Mouse (Mus musculus) thymus, postnatal 10 days (tissue): ENCODE results near the gene Syce2.

Source experiments
- DNase-seq, 2 experiments: peaks; one replicate each; pipeline ENCODE4 v3.0.0; 2021; ENCODE audit warnings: low spot score in 2 of 2

The Syce2 gene

DNA sequence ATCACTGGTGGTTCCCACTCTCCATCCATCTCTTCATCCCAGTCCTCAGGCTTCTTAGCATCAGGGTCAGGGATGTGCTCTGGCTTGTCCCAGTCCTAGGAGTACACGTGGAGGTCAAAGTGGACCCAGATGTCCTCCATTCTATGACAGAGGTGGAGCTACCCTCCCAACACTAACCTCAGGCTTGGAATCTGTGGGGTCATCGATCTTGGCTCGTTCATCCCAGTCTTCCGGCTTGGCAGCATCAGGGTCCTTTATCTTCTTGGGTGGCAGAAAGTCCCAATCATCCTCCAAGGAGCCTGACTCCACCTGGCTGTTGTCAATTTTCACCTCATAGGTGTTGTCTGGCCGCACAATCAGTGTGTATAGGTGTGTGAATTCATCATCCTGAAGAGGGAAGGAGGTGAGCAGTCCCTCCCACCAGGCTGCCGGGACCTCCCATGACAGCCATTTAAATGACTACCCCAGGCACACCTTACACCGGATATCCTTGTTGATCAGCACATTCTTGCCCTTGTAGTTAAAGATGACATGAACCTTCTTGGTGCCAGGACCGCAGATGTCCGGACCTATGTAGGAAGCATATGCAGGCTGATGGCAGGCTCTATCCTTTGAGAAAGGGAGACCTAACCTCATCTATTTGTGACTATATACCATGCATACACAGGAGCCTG lies 27.4 kb upstream of the Syce2 start:
- no peak for DNase-seq

DNA sequence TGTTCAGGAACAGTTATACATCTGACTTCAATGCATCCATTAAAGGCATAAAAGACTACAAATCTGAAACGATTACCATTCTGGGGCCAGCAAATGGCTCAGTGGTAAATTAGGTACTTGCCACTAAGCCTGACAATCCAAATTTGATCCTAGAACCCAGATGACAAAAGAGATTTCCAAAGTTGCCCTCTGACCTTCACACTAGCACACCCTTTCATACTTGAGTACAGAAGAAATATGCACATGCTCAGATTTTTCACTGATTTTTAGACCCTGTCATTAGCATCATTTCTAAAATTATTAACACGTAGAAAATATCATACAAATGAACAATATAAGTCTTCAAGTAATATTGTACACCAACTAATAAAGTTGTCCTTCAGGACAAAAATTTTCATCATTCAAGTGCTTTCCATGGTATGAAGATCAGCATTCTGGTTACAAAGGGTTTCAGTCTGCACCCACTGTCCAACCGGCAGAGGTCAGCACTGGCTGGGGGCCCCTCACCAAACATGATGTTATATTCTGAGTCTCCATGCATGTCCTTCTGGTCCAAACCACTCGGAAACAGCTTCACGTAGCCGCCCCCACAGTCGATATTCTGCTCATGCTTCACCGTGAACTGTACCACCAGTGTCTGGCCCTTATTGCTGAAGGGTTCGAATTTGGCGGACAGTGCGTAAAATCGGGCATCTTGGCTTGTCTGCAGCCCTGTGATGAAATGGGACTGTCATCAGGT lies 26.4 kb upstream of the Syce2 start:
- no peak for DNase-seq

DNA sequence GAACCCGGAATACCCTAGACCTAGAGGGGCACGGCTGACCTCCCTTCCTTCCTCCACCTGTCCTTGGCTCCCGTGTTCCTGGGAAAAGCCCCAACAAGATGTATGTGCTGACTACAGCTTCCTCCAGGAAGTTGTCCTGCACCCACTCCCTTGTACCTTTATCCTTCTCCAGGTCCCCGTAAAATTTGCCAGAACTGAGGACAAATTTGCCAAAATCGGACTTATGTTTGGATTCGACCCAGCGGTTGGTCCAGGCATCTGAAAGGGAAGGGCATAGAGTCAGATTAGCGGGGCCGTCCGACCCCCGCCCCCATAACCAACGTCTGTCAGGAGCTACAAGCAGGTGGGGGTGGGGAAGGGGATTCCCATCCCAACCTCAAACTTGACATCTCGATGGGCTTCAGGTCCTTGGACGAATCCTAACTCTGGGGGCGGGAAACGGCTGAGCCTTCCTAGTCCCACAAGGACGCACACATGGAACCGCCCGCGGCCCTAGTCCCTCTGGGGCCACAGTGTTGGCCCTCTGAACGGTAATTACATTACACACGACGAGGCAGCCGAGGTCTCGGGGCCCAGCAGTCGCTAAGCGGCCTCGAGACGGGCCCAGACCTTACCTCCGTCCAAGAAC lies 25.7 kb upstream of the Syce2 start:
- no peak for DNase-seq

DNA sequence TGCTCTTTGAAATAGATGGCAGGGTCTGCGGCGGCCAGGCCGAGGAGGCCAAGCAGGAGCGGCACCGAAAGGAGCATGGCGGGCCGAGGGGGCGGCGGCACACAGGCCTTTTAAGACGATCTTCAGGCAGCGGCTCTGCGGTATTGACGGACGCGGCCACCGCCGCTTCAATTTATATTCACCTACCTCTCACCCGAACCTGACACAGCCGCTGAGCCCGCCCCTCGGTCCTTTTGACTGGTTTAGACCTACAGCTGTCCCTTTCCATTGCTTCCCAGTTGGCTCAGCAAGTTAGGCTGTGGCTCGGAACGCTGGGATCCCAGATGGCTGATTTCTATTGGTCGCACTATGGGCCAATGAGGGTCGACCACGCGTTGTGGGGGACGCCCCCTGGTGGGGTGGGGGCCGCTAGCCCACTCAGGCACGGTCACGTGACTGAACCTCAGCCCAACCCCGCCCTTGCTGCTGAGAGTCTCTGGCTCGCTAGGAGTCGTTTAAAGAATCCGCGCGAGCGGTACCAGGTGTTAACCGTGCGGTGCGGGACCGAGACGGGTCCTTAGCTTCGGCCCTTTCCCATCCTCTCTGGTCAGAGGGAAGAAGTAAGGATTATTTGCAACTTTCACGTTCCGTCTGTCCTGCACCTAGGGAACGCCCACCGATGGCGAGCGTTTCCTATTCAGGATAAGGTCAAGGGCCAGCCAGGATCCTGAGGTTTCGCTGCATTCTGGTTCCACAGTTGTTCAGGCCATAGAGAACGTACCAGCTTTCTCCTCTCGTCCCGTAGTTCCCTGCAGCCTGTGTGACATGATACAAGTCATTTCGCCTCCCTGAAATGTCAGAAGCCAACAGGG lies 25.0 kb upstream of the Syce2 start, which contains the start of gene Calr:
Calr (minus strand) TSS at position 213 of the 851 bp plus-strand sequence.
- DNase-seq, result peak; percentile 100

DNA sequence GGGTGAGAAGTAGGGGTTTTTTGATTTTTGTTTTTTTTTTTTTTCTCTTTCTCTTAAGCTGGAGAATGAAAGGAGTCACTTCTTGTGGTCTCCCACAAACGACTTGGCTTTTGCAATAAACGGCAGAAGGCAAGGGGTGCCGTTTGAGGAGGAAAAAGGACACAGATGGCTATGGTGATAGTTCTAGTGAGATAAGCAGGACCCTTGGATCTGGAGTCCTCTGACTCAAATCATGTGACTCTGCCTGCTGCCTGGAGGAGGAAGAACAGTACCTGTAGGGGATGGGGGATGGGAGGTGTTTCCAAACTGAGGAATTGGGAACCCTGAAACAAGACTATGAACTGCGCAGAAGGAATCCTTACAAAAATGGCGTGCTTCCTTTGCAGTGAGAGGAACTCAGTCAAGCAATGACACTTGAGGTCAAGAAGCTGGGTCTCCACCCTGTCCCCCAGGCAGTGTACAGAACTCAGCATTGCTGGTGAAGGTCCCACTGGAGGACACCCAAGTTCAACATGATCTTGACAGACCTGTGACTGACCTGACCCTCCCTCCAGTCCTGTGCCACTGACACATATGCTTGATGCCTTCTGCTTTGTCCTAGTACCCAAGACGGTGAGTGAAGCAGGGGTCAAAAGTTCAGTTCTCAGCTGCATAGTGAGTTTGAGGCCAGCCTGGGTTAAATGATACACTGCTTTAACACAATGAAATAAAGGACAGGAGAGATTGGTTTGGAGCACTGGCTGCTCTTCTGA lies 24.1 kb upstream of the Syce2 start:
- DNase-seq, result peak; percentile 22 to 24

DNA sequence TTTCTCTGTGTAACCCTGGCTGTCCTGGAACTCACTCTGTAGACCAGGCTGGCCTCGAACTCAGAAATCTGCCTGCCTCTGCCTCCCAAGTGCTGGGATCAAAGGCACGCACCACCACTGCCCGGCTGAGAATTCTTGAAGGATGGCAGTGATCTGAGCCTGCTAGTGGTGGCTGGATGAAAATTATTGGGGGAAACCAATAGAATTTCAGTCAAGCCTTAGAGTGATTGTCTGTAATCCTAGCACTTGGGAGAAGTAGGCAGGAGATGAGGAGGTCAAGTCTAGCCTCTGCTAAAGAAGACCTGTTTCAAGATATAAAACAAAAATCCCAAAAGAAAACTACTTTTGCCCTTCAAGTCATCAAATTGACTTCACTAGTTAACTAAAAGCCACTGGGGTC lies 15.5 kb upstream of the Syce2 start:
- no peak for DNase-seq

DNA sequence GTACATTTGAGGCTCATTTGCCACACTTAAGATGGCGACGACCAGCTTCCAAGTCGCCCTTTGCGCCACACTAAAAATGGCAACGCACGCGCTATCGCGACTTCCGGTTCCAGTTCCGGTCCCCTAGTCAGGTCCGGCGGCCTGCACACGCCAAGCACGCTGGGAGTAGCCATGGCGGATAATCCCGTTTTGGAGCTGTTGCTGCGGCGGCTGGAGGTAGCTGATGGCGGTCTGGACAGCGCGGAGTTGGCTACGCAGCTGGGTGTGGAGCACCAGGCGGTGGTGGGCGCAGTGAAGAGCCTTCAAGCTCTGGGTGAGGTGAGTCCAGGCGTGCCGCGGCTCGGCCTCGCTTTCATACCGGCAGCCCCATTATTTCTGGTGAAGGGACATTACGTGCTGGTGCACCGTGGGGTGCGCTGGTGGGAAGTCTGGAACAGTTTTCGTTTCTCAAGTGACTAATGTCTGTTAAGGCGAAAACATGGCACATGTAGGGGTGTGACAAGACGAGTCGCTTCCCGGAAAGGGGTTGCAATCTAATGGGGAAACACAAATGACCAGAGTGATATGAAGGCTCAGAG lies 15.0 kb upstream of the Syce2 start, which contains the start of gene Farsa:
Farsa (plus strand) TSS at position 126 of the 578 bp plus-strand sequence.
- peak; percentile 81 to 88 for DNase-seq

DNA sequence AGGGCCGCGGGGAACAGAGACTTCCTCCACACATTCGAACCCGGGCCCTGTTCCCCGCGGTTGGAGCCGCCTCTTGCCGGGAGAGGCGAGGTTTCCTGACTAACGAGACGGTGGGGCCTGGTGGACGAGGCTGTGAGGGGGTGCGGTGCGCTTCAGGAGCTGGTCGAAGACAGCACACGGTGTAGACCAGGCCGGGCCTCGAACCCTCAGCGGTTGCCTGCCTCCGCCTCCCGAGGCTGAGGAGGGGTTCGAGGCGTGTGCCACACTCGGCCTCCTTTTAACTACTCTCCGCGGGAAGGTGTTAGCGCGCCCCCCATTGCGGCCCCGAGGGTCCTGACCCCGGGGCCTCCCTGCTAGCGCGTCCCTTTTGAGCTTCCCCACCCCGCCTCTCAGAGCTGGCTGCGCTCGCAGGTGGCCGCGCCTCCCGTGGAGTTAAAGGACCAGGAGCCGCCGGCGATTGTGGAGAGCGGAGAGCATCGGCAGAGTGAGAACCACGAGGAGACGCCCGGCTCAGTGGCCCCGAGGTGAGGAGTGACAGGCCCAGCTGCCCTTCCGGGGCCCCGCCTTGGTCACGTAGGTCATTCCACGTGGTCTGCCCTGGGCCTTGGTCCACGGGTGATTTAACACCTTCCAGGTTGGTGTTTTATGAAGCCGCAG lies 526 bp downstream of the Syce2 start:
- peak in 1 of 2 experiments; percentile 26 for DNase-seq

DNA sequence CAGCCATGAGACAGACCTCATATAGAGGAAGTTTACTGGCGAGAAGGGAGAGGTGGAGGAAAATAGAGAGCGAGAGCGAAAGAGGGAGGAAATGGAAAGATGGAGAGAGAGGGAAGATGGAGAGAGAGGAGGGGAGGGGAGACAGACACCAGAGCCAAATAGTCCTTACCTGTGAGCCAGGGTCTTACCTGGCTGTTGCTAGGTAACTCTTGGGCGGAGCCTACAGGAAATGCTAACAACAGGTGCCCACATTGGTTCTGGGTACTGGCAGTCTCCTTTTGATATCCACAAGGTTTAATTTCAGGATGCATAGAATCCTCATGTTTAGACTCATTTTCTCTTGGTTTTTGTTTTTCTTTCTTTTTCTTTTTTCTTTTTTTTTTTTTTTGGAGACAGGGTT lies 1.1 kb downstream of the Syce2 start:
- no peak for DNase-seq

DNA sequence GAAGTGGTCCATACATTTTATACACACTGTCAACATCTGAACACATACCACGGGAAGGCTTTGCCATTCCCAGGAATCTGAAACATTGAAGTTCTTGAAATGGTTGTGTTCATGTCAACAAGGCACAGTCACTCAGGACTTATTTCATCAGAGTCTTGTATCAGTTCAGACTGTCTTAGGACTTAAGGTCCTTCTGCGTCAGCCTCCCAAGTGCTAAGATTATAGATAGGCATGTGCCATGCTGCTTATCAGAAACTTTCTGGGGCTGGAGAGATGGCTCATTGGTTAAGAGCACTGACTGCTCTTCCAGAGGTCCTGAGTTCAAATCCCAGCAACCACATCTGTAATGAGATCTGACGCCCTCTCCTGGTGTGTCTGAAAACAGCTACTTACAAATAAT lies 2.4 kb downstream of the Syce2 start:
- no peak for DNase-seq

DNA sequence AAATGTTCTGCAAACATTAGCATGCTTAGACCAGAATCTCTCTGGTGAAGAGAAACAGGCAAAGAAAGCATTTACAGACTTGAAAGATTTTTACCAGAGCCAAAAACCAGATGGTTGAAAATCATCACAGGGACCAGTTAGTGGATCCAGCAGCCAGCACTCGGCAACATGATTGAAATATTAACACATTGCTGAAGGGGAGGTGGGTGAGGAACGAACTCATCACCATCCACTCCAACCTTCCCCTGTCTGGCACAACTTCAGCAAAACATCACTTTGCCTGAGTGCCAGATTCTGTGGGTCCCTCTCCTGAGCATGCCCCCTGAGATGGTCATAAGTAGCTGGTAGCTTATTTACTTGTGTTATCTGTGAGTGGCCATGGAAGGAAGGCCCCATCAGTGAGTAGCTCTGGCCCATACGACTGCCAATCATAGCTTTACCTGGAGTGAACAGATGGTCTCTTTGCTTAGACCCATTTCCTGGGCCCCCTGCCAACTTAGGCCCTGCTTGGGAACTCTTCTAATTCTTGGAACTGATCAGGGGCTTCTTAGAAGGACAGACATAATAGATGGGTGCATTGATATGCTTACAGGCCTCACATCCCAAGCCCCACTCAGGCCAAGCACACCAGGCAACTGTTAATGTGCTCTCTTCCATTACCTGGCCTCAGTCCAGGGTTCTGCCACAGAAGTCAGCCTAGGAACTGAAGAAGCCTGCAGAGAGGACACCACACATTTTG lies 5.6 kb downstream of the Syce2 start:
- DNase-seq, result no peak

DNA sequence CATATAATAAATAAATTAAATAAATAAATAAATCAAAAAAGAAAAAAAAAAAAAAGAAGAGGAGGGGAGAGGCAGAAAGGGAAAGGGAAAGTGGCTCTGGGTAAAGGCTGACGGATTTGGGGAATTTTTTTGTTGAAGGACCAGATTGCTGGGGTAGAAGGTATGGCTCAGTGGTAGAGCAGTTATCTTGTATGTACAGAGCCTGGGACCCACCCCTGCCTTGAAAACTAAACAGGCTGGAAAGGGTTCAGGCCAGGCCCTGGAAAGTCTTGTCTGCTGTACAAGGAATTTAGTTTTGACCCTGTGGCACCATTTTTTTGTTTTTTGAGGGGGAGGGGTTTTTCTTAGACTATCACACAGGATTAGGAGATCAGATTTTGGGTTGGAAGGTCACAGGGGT lies 7.0 kb downstream of the Syce2 start:
- DNase-seq, result no peak

DNA sequence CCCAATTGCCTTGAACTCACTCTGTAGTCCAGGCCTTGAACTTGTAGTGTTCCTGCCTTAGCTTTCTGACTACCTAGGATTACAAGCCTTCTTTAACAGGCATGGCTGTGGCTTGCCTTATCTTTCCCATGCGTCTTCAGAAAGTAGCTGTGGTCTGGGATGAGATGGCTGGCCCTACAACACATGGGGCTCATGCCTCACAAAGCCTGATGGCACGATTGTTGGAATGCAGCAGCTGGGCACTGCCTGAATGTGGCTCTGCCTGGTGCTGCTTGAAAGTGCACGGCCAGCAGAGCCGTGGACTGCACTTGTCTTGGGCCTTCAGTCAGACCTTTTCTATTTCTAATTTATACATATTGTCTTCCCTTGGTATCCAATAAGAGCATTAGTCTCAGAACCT lies 12.8 kb downstream of the Syce2 start:
- no peak for DNase-seq

DNA sequence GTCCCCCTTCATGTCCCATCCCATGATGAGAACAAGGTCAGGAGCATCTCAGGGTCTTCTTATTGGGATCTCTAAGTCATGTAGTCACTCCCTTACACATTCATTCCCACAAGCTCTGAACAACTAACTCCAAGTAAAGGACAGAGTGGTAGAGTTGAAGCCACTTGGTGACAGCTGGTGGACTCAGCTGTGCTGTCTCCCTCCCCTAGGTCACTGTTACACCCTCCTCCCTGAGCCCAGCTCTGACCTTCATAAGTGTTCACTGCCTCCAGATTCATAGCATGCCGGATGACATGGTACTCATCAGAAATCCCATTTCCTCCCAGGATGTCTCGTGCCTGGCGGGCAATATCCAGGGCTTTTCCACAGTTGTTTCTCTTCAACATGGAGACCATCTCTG lies 16.4 kb downstream of the Syce2 start:
- no peak for DNase-seq

DNA sequence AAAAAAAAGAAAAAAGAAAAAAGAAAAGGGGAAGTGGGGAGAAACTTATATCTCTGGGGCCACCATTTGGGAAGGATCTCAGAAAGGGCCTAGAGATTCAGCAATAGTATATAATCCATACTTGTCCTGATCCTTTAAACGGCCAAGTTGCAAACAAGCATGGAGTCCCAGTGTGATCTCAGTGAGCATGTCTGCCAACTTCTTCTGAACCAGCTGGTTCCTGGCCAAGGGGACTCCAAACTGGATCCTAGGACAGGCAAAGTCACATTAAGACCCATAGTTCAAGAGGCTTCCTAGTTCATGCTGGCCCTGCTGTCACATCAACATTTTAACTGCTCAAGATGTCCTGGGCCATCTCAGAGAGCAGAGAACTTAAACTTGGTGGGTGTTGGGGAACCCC lies 17.2 kb downstream of the Syce2 start:
- no peak for DNase-seq

DNA sequence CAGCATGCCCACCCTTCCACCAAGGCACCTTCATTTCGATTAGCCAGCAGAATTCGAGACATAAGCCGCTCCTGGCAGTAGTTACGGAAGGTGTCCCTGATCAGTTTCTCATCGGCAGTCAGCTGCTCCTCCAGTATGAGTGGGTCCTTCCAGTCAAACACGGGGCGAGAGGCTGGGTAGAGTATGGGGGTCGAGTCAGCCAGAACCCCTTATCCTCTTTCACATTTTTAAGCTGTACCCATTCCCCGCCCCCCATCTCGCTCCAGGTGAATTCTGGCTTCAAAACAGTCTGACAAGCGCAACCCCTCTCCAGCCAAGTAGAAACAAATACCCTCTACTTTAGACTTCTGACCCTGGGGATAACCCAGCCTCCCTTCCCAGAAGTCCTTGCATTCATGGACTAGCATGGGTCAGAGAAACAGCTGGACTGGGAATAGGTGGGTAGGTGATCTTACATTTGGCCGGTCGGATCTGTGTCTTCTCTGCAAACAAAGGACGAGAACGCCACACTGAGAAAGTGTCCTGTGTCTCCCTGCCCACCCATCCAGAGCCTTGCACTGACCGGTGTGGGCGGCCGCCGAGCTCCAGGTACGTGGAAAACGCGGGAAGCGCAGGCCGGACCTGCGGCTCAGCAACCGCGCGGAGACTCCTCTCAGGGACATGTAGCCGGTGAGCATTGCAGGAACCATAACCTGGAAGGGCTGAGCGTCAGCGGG lies 21.2 kb downstream of the Syce2 start:
- no peak for DNase-seq

DNA sequence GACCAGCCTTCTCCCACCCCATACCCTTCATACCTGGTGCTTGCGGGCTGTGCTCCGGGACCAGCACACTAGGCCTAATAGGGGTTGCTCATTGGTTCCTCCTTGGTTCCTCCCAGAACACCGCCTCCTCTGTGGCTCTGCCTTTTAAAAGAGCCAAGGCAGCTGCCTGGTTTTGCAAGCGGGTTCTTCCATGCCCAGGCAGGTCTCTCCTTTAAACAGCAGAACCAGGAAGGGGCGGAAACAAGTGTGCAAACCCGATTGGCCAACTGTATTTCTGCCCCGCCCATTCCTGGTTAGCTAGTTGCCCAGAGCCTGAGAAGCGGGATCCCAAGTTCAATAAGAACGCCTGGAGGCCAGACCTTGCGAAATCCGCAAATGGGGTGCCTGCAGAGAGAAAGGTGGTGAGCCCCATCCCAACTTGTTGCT lies 21.8 kb downstream of the Syce2 start, which contains the start of gene Gcdh:
Gcdh (minus strand) TSS at position 213 of the 426 bp plus-strand sequence.
- DNase-seq, result peak; percentile 80 to 82

DNA sequence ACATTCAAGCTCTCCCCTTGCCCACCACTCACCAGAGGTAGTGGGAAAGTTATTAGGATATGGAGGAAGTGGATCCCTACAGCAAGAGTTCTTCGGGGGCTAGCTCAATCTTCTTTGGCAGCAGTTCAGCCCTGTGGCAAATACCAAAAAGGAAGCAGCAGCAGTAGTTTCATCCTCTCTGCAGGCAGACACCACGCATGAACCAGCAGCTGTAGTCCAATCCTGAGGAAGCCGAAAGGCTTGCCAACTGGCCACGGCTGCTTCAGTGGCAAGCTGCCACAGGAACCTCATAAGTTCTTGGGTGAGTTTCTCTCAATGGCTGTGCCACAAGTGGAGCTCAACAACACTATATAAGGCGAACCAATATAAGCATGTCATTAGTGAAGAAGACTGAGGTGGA lies 24.1 kb downstream of the Syce2 start:
- no peak for DNase-seq

DNA sequence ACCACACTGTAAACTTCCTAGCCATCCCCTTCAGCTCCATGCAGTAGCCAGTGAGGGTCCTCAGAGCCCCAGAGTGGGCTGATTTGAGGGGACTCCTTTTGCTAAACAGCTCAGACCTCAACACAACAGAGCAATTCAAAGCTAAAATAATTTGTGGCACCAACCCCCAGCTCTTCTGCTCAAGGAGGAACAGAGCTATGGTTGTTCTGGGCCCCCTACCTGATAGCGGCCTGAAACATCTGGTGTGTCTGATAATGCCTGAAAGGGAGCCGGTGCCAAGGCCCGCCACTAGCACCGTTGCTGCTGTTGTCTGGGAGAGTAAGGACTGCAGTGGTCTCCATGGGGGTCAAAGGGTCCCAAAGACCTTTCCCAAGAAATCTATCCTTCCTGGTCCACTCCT lies 29.2 kb downstream of the Syce2 start:
- no peak for DNase-seq
